Mouse (Mus musculus) liver, postnatal 0 days (tissue): ENCODE measurements around the gene C2. TPM values are rescaled to one million over a fixed set of nuclear protein-coding genes. Genes with fewer than 3 reads are reported as not detected.
"Not testable (repeated sequence)": the region's sequence is repeated elsewhere in the genome, so short reads cannot be mapped to it uniquely, and the experiment has no call there.

Experiments used
- ATAC-seq: fragments of 200-750 bp; cut with Nextera tagmentation; 2 replicates; pipeline ENCODE4 v1.8.0; 2017; ENCODE audit warnings: mild to moderate bottlenecking, moderate library complexity
- DNase-seq: peaks from one replicate; pipeline ENCODE4 v3.0.0-alpha.2; 2016
- H3K27ac ChIP-seq: fragments of 300-500 bp; sonication (generic); 2 replicates; pipeline ENCODE4 v1.5.1; 2014; ENCODE audit warnings: antibody characterized with exemption, moderate library complexity, mild to moderate bottlenecking, low read depth
- H3K27me3 ChIP-seq: fragments of 300-500 bp; sonication (generic); 2 replicates; pipeline ENCODE4 v1.6.1; 2014; ENCODE audit warnings: low read length, control low read depth, mixed read lengths; ENCODE audit not compliant: insufficient read depth
- H3K36me3 ChIP-seq: fragments of 300-500 bp; sonication (generic); replicated peaks from 2 replicates; pipeline ENCODE4 v1.6.1; 2014; ENCODE audit warnings: mild to moderate bottlenecking, control low read depth, low read length, moderate library complexity, mixed read lengths; ENCODE audit not compliant: insufficient read depth
- H3K4me1 ChIP-seq: fragments of 300-500 bp; sonication (generic); 2 replicates; pipeline ENCODE4 v1.6.1; 2014; ENCODE audit warnings: antibody characterized with exemption, mild to moderate bottlenecking, control low read depth; ENCODE audit not compliant: insufficient read depth
- H3K4me2 ChIP-seq: fragments of 300-500 bp; sonication (generic); 2 replicates; pipeline ENCODE4 v1.6.1; 2014; ENCODE audit warnings: low read depth, mild to moderate bottlenecking, low read length, moderate library complexity, mixed read lengths
- H3K4me3 ChIP-seq: fragments of 300-500 bp; sonication (generic); 2 replicates; pipeline ENCODE4 v1.5.1; 2014; ENCODE audit warnings: low read depth, low read length
- H3K9ac ChIP-seq: fragments of 300-500 bp; sonication (generic); replicated peaks from 2 replicates; pipeline ENCODE4 v1.6.1; 2014; ENCODE audit warnings: mild to moderate bottlenecking, moderate library complexity
- H3K9me3 ChIP-seq: fragments of 300-500 bp; sonication (generic); 2 replicates; pipeline ENCODE4 v1.6.1; 2016; ENCODE audit warnings: mild to moderate bottlenecking, control low read depth, low read length, mixed read lengths
- CTCF ChIP-seq: sonication (generic); IDR thresholded peaks from 2 replicates; pipeline ENCODE4 v1.5.1; 2016; ENCODE audit warnings: antibody characterized with exemption, low read depth
- EP300 ChIP-seq: IDR thresholded peaks from 2 replicates; pipeline ENCODE4 v1.6.1; 2016; ENCODE audit warnings: antibody characterized with exemption, low read depth, mild to moderate bottlenecking
- WGBS: fragments of 180-500 bp; shearing (Covaris S2); extraction: QIAGEN DNeasy Blood & Tissue Kit; methylation state at CpG from one replicate; pipeline ENCODE4 v1.1.7; 2014; ENCODE audit not compliant: insufficient replicate concordance; 5-methylcytosine and 5-hydroxymethylcytosine counted together
- polyA plus RNA-seq: library from polyadenylated mRNA; unstranded; fragments of >200 nt; fragmentation: Nextera tagmentation; extraction: Ambion mirVana; gene quantifications from 2 replicates; pipeline ENCODE4 v1.2.1, GENCODE M21; 2015

C2 gene
- polyA plus RNA-seq, 1 experiment from 2014 or later, result 35.7 TPM

DNA sequence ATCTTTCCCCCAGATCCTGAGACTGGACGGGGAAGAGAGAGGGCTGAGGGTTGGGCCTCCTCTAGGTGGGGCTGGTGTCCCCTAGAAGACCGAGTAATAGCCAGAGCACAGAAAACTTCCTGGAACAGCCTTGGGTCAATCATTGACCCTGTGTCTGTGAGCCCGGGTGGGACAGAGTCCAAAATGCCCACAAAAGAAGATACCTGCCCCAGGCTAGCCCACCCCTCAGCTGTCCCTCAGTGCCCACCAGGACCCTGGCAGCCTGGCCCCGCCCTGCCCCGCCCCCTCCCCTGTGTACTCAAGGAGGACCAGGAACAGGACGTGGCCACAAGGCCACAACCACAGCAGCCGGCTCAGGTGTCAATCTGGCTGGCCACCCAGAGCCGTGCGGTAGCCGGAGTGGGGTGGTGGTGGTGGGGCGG is 17.4 kb upstream of the C2 start:
- Histone ChIP-seq H3K4me1 (peaks cover 16% of the 10 kb centered on the region), H3K9ac (peak overlapping the region; percentile 31; the same call in 1 of the 2 replicates), H3K4me2 (peak overlapping the region; percentile 24; the same call in 1 of the 2 replicates), H3K36me3 (peaks cover 32% of the 10 kb centered on the region), H3K27ac (no peak overlapping the region), H3K9me3 (no peaks in the 10 kb centered on the region), H3K27me3 (no peaks in the 10 kb centered on the region), H3K4me3 (no peak overlapping the region)
- peak; percentile 45 for ATAC-seq
- 16% methylated on average over 11 of the region's 11 CpGs for WGBS
- peak; percentile 46 for DNase-seq
- TF ChIP-seq CTCF, result peak; percentile 58
- no peak for TF ChIP-seq EP300

GRCm38 (mm10) chr17:34913930-34914665 is 16.0 kb upstream of the C2 start, which contains the start of gene Slc44a4:
Gene Slc44a4 (plus strand): TSS chr17:34914466.
- H3K27ac ChIP-seq, result no peak within 1 kb of the TSS
- no peak for DNase-seq
- peaks cover 42% of the 10 kb centered on the region for H3K36me3 ChIP-seq
- no peak within 1 kb of the TSS for H3K9ac ChIP-seq
- H3K9me3 ChIP-seq, result no peaks in the 10 kb centered on the region
- H3K27me3 ChIP-seq, result no peaks in the 10 kb centered on the region
- TF ChIP-seq EP300 (no peak), CTCF (no peak)
- peaks cover 16% of the 10 kb centered on the region for H3K4me1 ChIP-seq
- peak; percentile 18; the same call in 1 of the 2 replicates for ATAC-seq
- WGBS, result 46% methylated on average over 18 of the region's 18 CpGs
- H3K4me3 ChIP-seq, result no peak within 1 kb of the TSS
- peak within 1 kb of the TSS; percentile 24; the same call in 1 of the 2 replicates for H3K4me2 ChIP-seq

GRCm38 (mm10) chr17:34911945-34912351 is 13.9 kb upstream of the C2 start:
- ATAC-seq (peak; percentile 81), DNase-seq (peak; percentile 92)
- Histone ChIP-seq H3K36me3 (peaks cover 63% of the 10 kb centered on the region), H3K4me3 (no peak overlapping the region), H3K9me3 (no peaks in the 10 kb centered on the region), H3K27ac (no peak overlapping the region), H3K9ac (no peak overlapping the region), H3K4me2 (no peak overlapping the region), H3K27me3 (no peaks in the 10 kb centered on the region), H3K4me1 (peaks cover 16% of the 10 kb centered on the region)
- 45% methylated on average over 5 of the region's 5 CpGs for WGBS
- peak; percentile 99 for TF ChIP-seq CTCF
- TF ChIP-seq EP300, result no peak

GRCm38 (mm10) chr17:34910982-34911381 is 12.9 kb upstream of the C2 start:
- H3K9ac ChIP-seq, result no peak overlapping the region
- no peak overlapping the region for H3K27ac ChIP-seq
- TF ChIP-seq EP300 (no peak), CTCF (no peak)
- DNase-seq (no peak), ATAC-seq (no peak)
- H3K36me3 ChIP-seq, result peaks cover 73% of the 10 kb centered on the region
- H3K27me3 ChIP-seq, result no peaks in the 10 kb centered on the region
- H3K9me3 ChIP-seq, result no peaks in the 10 kb centered on the region
- no peak overlapping the region for H3K4me2 ChIP-seq
- no peak overlapping the region for H3K4me3 ChIP-seq
- peaks cover 16% of the 10 kb centered on the region for H3K4me1 ChIP-seq
- WGBS, result 70% methylated on average over 10 of the region's 10 CpGs

GRCm38 (mm10) chr17:34902895-34903294 is 4.8 kb upstream of the C2 start:
- Histone ChIP-seq H3K4me2 (no peak overlapping the region), H3K9me3 (no peaks in the 10 kb centered on the region), H3K27ac (no peak overlapping the region), H3K36me3 (peaks cover 42% of the 10 kb centered on the region), H3K4me1 (peaks cover 6% of the 10 kb centered on the region), H3K4me3 (no peak overlapping the region), H3K27me3 (no peaks in the 10 kb centered on the region), H3K9ac (no peak overlapping the region)
- DNase-seq (no peak), ATAC-seq (no peak)
- WGBS, result 84% methylated on average over 9 of the region's 9 CpGs
- TF ChIP-seq CTCF (no peak), EP300 (no peak)

DNA sequence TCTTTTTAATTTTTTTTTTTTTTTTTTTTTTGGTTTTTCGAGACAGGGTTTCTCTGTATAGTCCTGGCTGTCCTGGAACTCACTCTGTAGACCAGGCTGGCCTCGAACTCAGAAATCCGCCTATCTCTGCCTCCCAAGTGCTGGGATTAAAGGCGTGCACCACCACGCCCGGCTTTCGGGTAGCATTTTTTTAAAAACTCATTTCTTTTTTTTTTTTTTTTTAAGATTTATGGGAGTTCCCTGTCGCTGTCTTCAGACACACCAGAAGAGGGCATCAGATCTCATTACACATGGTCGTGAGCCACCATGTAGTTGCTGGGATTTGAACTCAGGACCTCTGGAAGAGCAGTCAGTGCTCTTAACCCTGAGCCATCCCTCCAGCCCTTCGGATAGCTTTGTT is 3.9 kb upstream of the C2 start:
- not testable (repeated sequence) for DNase-seq, H3K27me3 ChIP-seq, ATAC-seq, H3K4me3 ChIP-seq, H3K9me3 ChIP-seq, H3K27ac ChIP-seq, H3K4me2 ChIP-seq, H3K9ac ChIP-seq
- peaks cover 12% of the 10 kb centered on the region for H3K4me1 ChIP-seq
- peaks cover 33% of the 10 kb centered on the region for H3K36me3 ChIP-seq
- WGBS, result 78% methylated on average over 9 of the region's 10 CpGs

- H3K9ac ChIP-seq, H3K27me3 ChIP-seq, H3K4me3 ChIP-seq, ATAC-seq, H3K9me3 ChIP-seq, DNase-seq, H3K27ac ChIP-seq, H3K4me2 ChIP-seq: not testable (repeated sequence)
- Histone ChIP-seq H3K4me1 (peaks cover 19% of the 10 kb centered on the region), H3K36me3 (peaks cover 22% of the 10 kb centered on the region)
These were observed 2.8 kb upstream of the C2 start for GRCm38 (mm10) chr17:34900826-34901225.
